Mouse (Mus musculus) thymus, adult 2 months (tissue): ENCODE data around the gene Htt. TPM values are rescaled to one million over a fixed set of nuclear protein-coding genes. Genes with fewer than 3 reads are reported as not detected.

Experiments used
- DNase-seq: peaks from one replicate; pipeline ENCODE4 v3.0.0; 2021
- H3K27ac ChIP-seq: fragments of 200-500 bp; 2 replicates; pipeline ENCODE4 v1.5.1; 2012; ENCODE audit warnings: low read length, control low read depth; ENCODE audit not compliant: control insufficient read depth, insufficient read depth
- H3K27me3 ChIP-seq: fragments of 200-500 bp; 2 replicates; pipeline ENCODE4 v1.6.1; 2012; ENCODE audit warnings: mild to moderate bottlenecking, low read length, moderate library complexity, mixed read lengths; ENCODE audit not compliant: control insufficient read depth, insufficient read depth
- H3K36me3 ChIP-seq: fragments of 200-500 bp; 2 replicates; pipeline ENCODE4 v1.6.1; 2012; ENCODE audit warnings: mild to moderate bottlenecking, low read length, moderate library complexity; ENCODE audit not compliant: control insufficient read depth, insufficient read depth
- H3K4me1 ChIP-seq: fragments of 200-500 bp; replicated peaks from 2 replicates; pipeline ENCODE4 v1.6.1; 2012; ENCODE audit warnings: low read length; ENCODE audit not compliant: control insufficient read depth, insufficient read depth
- H3K4me3 ChIP-seq: fragments of 200-500 bp; 2 replicates; pipeline ENCODE4 v1.5.1; 2012; ENCODE audit warnings: mild to moderate bottlenecking, low read length, control low read depth, moderate library complexity; ENCODE audit not compliant: control insufficient read depth, insufficient read depth
- CTCF ChIP-seq: fragments of 200-500 bp; IDR thresholded peaks from 2 replicates; pipeline ENCODE4 v1.5.1; 2012; ENCODE audit warnings: mild to moderate bottlenecking, control low read depth, low read length, moderate library complexity, borderline replicate concordance; ENCODE audit not compliant: control insufficient read depth, poor library complexity, insufficient read depth; ENCODE audit errors: extremely low read depth
- POLR2A ChIP-seq: fragments of 200-500 bp; IDR thresholded peaks from 2 replicates; pipeline ENCODE4 v1.6.1; 2012; ENCODE audit warnings: mild to moderate bottlenecking, low read length, control low read depth, moderate library complexity; ENCODE audit not compliant: control insufficient read depth, poor library complexity, insufficient read depth; ENCODE audit errors: extremely low read depth
- WGBS: fragments of 180-500 bp; shearing (Covaris S2); methylation state at CpG from one replicate; pipeline ENCODE4 v1.1.7; 2018; 5-methylcytosine and 5-hydroxymethylcytosine counted together
- polyA plus RNA-seq: library from polyadenylated mRNA; depleted of rRNA; stranded (reverse); fragments of >200 nt; gene quantifications from 2 replicates; pipeline ENCODE4 v1.2.3, GENCODE M21; 2012

Gene Htt
- polyA plus RNA-seq, 1 experiment, result 26.0 TPM

DNA sequence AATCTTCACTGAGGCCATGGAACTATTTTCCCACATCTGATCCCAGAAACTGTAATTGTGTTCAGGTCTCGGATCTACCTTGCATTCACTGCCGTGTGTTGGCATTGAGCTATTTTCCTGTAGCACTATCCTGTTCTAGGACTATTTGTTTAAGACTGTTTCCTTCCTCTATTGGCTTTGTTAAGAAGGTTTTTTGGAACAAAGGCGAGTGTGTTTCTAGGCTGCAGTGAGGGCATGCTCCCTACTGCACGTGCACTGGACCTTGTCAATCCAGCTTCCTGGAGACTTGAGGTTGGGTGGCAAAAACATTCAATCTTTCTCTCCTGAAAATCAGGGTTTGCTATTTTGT lies 170.9 kb downstream of the Htt start:
- Histone ChIP-seq H3K4me3 (no peak overlapping the region), H3K36me3 (no peaks in the 10 kb centered on the region), H3K4me1 (no peaks in the 10 kb centered on the region), H3K27me3 (no peaks in the 10 kb centered on the region), H3K27ac (no peak overlapping the region)
- 53% methylated on average over 4 of the region's 4 CpGs for WGBS
- DNase-seq, result no peak
- TF ChIP-seq CTCF (no peak), POLR2A (no peak)

DNA sequence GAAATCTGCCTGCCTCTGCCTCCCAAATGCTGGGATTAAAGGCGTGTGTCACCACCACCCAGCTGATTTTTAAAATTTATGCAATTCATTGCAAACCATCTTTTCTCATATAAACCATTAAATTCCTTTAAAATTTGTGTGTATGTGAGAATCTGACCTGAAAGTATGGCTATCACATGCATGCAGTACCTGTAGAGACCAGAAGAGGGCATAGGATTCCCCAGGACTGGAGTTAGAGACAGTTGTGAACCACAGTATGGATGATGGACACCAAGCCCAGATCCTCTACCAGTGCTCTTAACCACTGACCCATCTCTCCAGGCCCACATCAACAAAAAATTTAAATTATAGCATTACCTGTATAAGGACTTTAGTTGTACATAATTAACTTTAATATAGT lies 171.9 kb downstream of the Htt start:
- 100% methylated on average over 1 of the region's 1 CpGs for WGBS
- Histone ChIP-seq H3K27me3 (no peaks in the 10 kb centered on the region), H3K4me1 (no peaks in the 10 kb centered on the region), H3K36me3 (no peaks in the 10 kb centered on the region), H3K27ac (no peak overlapping the region), H3K4me3 (no peak overlapping the region)
- DNase-seq, result no peak
- TF ChIP-seq POLR2A (no peak), CTCF (no peak)

- no peak for DNase-seq
- WGBS, result 91% methylated on average over 10 of the region's 10 CpGs
- Histone ChIP-seq H3K4me3 (no peak overlapping the region), H3K27me3 (no peaks in the 10 kb centered on the region), H3K27ac (no peak overlapping the region), H3K36me3 (no peaks in the 10 kb centered on the region), H3K4me1 (peaks cover 8% of the 10 kb centered on the region)
- no peak for TF ChIP-seq CTCF
- TF ChIP-seq POLR2A, result no peak
Observed at GRCm38 (mm10) chr5:34941710-34942470, 180.3 kb downstream of the Htt start.

GRCm38 (mm10) chr5:34943428-34943827 lies 181.9 kb downstream of the Htt start:
- 84% methylated on average over 3 of the region's 3 CpGs for WGBS
- peaks cover 8% of the 10 kb centered on the region for H3K4me1 ChIP-seq
- TF ChIP-seq CTCF (no peak), POLR2A (no peak)

GRCm38 (mm10) chr5:34948861-34949760 lies 187.6 kb downstream of the Htt start, which contains the start of gene Rgs12:
TSS of gene Rgs12 (plus strand) at chr5:34949445.
- Histone ChIP-seq H3K4me1 (peaks cover 26% of the 10 kb centered on the region), H3K27ac (peak within 1 kb of the TSS; percentile 24; the same call in 1 of the 2 replicates), H3K27me3 (no peaks in the 10 kb centered on the region), H3K4me3 (peak within 1 kb of the TSS; percentile 94), H3K36me3 (no peaks in the 10 kb centered on the region)
- TF ChIP-seq CTCF (no peak), POLR2A (peak; percentile 64; the same call in 1 of the 2 replicates)
- WGBS, result 1% methylated on average over 84 of the region's 84 CpGs
- peak; percentile 86 for DNase-seq

More at GRCm38 (mm10) chr5:34943428-34943827, 181.9 kb downstream of the Htt start:
- no peak overlapping the region for H3K4me3 ChIP-seq
- no peak overlapping the region for H3K27ac ChIP-seq
- no peak for DNase-seq
- H3K36me3 ChIP-seq, result no peaks in the 10 kb centered on the region
- no peaks in the 10 kb centered on the region for H3K27me3 ChIP-seq

GRCm38 (mm10) chr5:34949769-34950211 lies 188.2 kb downstream of the Htt start:
- Histone ChIP-seq H3K36me3 (no peaks in the 10 kb centered on the region), H3K4me1 (peaks cover 26% of the 10 kb centered on the region), H3K4me3 (peak overlapping the region; percentile 94), H3K27ac (peak overlapping the region; percentile 24; the same call in 1 of the 2 replicates), H3K27me3 (no peaks in the 10 kb centered on the region)
- peak; percentile 46 for DNase-seq
- WGBS, result 4% methylated on average over 12 of the region's 12 CpGs
- TF ChIP-seq CTCF, result no peak
- no peak for TF ChIP-seq POLR2A
